Mouse (Mus musculus) neural tube, embryonic 14.5 days (tissue): ENCODE data around the gene Slc36a3. TPM values are rescaled to one million over a fixed set of nuclear protein-coding genes. Genes with fewer than 3 reads are reported as not detected.

Experiments
- ATAC-seq: fragments of 200-750 bp; cut with Nextera tagmentation; 2 replicates; pipeline ENCODE4 v1.8.0; 2017; ENCODE audit warnings: low read depth, mild to moderate bottlenecking, moderate TSS enrichment, moderate library complexity
- H3K27ac ChIP-seq: fragments of 300-500 bp; sonication (generic); 2 replicates; pipeline ENCODE4 v1.5.1; 2014; ENCODE audit warnings: low read depth, mild to moderate bottlenecking, control low read depth, low read length, moderate library complexity, mixed read lengths
- H3K27me3 ChIP-seq: fragments of 300-500 bp; sonication (generic); 2 replicates; pipeline ENCODE4 v1.6.1; 2014; ENCODE audit warnings: low read length; ENCODE audit not compliant: control insufficient read depth, insufficient read depth
- H3K36me3 ChIP-seq: fragments of 300-500 bp; sonication (generic); 2 replicates; pipeline ENCODE4 v1.6.1; 2014; ENCODE audit warnings: low read length, mixed read lengths; ENCODE audit not compliant: control insufficient read depth, insufficient read depth
- H3K4me1 ChIP-seq: fragments of 300-500 bp; sonication (generic); 2 replicates; pipeline ENCODE4 v1.6.1; 2014; ENCODE audit warnings: low read length; ENCODE audit not compliant: control insufficient read depth, insufficient read depth
- H3K4me2 ChIP-seq: fragments of 300-500 bp; sonication (generic); 2 replicates; pipeline ENCODE4 v1.6.1; 2014; ENCODE audit warnings: mild to moderate bottlenecking, low read depth, low read length, control low read depth
- H3K4me3 ChIP-seq: fragments of 300-500 bp; sonication (generic); 2 replicates; pipeline ENCODE4 v1.5.1; 2014; ENCODE audit warnings: low read depth, low read length, control low read depth, mixed read lengths
- H3K9ac ChIP-seq: fragments of 300-500 bp; sonication (generic); replicated peaks from 2 replicates; pipeline ENCODE4 v1.6.1; 2014; ENCODE audit warnings: low read depth, mild to moderate bottlenecking, control low read depth, low read length, mixed read lengths
- H3K9me3 ChIP-seq: fragments of 300-500 bp; sonication (generic); 2 replicates; pipeline ENCODE4 v1.6.1; 2016; ENCODE audit warnings: low read length; ENCODE audit not compliant: control insufficient read depth
- WGBS: fragments of 180-500 bp; shearing (Covaris S2); extraction: QIAGEN DNeasy Blood & Tissue Kit; methylation state at CpG from one replicate; pipeline ENCODE4 v1.1.7; 2014; 5-methylcytosine and 5-hydroxymethylcytosine counted together
- polyA plus RNA-seq: library from polyadenylated mRNA; unstranded; fragments of >200 nt; fragmentation: Nextera tagmentation; extraction: Ambion mirVana; gene quantifications from 2 replicates; pipeline ENCODE4 v1.2.1, GENCODE M21; 2014

The Slc36a3 gene
- polyA plus RNA-seq, 1 experiment from 2014 or later, result not detected

DNA sequence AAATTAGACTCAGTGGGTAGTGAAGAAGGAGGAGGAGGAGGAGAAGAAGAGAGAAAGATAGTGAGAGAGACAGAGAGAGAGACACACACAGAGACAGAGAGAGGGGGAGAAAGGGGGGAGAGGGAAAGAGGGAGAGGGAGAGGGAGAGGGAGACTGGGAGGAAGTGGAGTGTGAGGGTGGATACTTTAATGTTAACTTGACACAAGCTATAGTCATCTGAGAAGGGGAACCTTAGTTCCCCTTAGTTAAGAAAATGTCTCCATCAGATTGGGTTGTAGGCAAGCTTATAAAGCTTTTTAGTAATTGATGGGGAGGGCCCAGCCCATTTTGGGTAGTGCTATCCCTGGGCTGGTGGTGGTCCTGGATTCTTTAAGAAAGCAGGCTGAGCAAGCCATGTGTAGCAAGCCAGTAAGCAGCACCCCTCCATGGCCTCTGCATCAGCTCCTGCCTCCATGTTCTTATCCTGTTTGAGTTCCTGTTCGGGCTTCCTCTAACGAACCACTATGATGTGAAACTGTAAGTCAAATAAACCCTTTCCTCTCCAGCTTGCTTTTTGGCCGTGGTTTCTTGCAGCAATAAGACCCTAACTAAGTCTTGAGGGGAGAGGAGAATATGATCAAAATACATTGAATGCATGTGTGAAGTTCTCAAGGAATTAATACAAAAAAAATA lies 3.0 kb upstream of the Slc36a3 start:
- no peak for ATAC-seq
- Histone ChIP-seq H3K4me1 (no peaks in the 10 kb centered on the region), H3K4me2 (no peak overlapping the region), H3K9ac (no peak overlapping the region), H3K36me3 (no peaks in the 10 kb centered on the region), H3K27me3 (no peaks in the 10 kb centered on the region), H3K27ac (no peak overlapping the region), H3K4me3 (no peak overlapping the region), H3K9me3 (no peaks in the 10 kb centered on the region)
- WGBS, result 86% methylated on average over 3 of the region's 3 CpGs

DNA sequence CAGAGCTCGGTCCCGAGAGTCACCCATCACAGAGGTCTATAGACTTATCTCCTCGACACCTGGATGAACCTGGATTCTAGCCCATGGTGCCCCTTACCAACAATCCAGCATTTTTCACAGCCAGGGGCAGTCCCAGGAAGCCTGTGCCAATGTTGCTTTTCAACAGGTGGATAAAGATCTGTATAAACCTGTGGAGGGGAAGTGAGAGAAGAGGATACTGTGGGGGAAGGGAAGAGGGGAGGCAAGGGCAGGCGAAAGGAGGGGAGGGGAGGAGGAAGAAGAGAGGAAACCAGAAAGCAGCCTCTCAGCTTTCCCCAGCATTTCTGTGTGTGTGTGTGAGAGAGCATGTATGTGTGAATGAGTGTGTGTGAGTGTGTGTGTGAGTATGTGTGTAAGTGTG lies 3.0 kb downstream of the Slc36a3 start:
- Histone ChIP-seq H3K9ac (no peak overlapping the region), H3K36me3 (no peaks in the 10 kb centered on the region), H3K4me3 (no peak overlapping the region), H3K4me2 (no peak overlapping the region), H3K27ac (no peak overlapping the region), H3K4me1 (no peaks in the 10 kb centered on the region), H3K27me3 (no peaks in the 10 kb centered on the region), H3K9me3 (no peaks in the 10 kb centered on the region)
- WGBS, result 84% methylated on average over 4 of the region's 4 CpGs
- no peak for ATAC-seq

DNA sequence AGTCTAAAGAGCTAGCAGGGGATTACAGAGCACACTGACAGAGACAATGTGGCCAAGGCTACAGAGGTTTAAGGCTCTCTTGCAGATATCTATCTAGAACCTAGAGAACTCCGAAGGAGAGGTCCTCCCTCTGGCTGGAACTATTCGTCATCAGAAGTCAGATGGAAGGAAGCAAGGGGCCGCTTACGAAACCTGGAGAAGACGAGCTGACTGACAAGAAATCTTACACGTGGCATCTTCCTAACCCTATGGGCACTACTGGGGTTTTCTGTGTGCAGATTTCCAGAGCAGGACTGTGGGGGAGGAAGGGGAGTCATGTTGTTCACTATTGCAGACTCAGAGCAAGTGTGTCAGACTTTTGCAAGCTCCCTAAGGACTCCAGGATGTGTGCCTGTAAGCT lies 4.1 kb downstream of the Slc36a3 start:
- Histone ChIP-seq H3K4me2 (no peak overlapping the region), H3K9ac (no peak overlapping the region), H3K4me3 (no peak overlapping the region), H3K36me3 (no peaks in the 10 kb centered on the region), H3K4me1 (no peaks in the 10 kb centered on the region), H3K27ac (no peak overlapping the region), H3K9me3 (no peaks in the 10 kb centered on the region), H3K27me3 (no peaks in the 10 kb centered on the region)
- WGBS, result 68% methylated on average over 6 of the region's 6 CpGs
- no peak for ATAC-seq

DNA sequence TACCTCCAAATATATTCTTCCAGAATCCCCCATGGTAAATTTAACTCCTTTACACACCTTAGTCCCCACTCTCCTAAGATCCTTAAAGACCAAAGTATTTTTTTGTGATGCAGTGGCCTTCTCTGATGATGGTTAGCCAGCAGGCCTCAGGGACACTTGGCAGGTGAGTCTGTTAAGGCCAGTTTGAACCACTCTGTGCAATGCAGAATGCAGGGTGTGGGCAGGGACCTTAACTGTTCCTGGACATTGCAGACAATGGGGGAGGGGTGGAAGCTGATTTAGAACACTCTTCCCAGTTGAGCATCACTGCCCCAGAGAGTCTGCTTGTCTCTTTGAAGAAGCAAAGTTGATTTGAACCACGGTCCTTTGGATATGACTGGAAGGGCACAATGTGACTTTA lies 4.7 kb downstream of the Slc36a3 start:
- Histone ChIP-seq H3K4me3 (no peak overlapping the region), H3K27ac (no peak overlapping the region), H3K4me1 (no peaks in the 10 kb centered on the region), H3K9ac (no peak overlapping the region), H3K4me2 (no peak overlapping the region), H3K36me3 (no peaks in the 10 kb centered on the region), H3K27me3 (no peaks in the 10 kb centered on the region), H3K9me3 (no peaks in the 10 kb centered on the region)
- 46% methylated on average over 1 of the region's 1 CpGs for WGBS
- no peak for ATAC-seq

DNA sequence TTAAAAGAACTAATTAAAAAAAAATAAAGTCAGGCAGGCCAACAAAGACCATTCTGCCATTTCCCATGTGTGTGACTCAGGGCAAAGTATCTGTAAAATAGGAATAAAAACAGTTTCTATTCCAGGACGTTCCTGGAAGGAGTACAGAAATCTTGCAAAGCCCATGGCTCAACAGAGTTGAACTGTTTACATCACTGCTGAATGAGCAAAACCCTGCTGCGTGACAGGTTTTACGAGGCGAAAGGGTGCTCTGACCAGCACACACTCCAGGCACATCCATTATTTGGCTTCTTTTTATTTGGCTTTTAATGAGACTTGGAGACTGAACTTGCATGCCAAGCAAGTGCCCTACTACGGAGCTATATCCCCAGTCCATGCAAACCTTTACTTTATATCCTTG lies 7.5 kb downstream of the Slc36a3 start:
- no peak for ATAC-seq
- Histone ChIP-seq H3K4me1 (no peaks in the 10 kb centered on the region), H3K27me3 (no peaks in the 10 kb centered on the region), H3K4me2 (no peak overlapping the region), H3K4me3 (no peak overlapping the region), H3K9me3 (no peaks in the 10 kb centered on the region), H3K36me3 (no peaks in the 10 kb centered on the region), H3K9ac (no peak overlapping the region), H3K27ac (no peak overlapping the region)
- 54% methylated on average over 5 of the region's 5 CpGs for WGBS

DNA sequence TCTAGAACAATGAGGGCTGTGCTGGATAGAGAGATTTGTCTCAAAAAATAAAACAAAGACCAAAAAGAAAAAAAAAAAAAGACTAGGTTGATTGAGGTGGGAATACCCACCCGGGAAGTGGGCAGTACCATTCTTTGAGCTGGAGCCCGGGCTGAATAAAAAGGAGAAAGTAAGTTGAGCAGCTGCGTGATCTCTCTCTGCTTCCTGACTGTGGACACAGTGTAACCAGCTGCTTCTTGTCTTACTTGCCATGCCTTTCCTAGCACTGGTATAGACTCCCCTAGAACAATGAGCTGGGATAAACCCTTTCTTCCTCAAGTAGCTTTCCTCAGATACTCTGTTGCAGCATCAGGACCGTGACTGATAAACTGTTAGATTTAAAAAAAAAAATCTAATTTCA lies 10.0 kb downstream of the Slc36a3 start:
- H3K4me2 ChIP-seq, result no peak overlapping the region
- no peaks in the 10 kb centered on the region for H3K4me1 ChIP-seq
- no peaks in the 10 kb centered on the region for H3K36me3 ChIP-seq
- no peaks in the 10 kb centered on the region for H3K9me3 ChIP-seq
- 82% methylated on average over 4 of the region's 4 CpGs for WGBS
- no peak for ATAC-seq
- H3K27me3 ChIP-seq, result no peaks in the 10 kb centered on the region
- no peak overlapping the region for H3K4me3 ChIP-seq
- H3K9ac ChIP-seq, result no peak overlapping the region
- H3K27ac ChIP-seq, result no peak overlapping the region

DNA sequence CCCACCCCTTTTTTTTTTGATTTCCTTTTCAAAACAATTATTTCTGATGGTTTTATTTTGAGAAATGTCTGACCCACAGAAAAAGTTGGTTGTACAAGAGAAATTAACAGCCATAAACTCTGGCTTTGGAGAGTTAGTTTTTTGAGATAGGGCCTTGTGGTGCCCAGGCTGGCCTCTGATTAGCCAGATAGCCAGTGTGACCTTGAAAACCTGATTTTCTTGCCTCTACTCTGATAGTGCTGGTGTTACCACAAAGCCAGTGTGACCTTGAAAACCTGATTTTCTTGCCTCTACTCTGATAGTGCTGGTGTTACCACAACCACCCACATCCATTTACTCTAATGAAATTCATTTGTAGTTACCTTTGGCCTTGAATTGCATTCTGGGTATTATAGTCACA lies 13.9 kb downstream of the Slc36a3 start:
- Histone ChIP-seq H3K4me1 (no peaks in the 10 kb centered on the region), H3K9ac (no peak overlapping the region), H3K4me3 (no peak overlapping the region), H3K4me2 (no peak overlapping the region), H3K27me3 (no peaks in the 10 kb centered on the region), H3K9me3 (no peaks in the 10 kb centered on the region), H3K27ac (no peak overlapping the region), H3K36me3 (no peaks in the 10 kb centered on the region)
- no peak for ATAC-seq

DNA sequence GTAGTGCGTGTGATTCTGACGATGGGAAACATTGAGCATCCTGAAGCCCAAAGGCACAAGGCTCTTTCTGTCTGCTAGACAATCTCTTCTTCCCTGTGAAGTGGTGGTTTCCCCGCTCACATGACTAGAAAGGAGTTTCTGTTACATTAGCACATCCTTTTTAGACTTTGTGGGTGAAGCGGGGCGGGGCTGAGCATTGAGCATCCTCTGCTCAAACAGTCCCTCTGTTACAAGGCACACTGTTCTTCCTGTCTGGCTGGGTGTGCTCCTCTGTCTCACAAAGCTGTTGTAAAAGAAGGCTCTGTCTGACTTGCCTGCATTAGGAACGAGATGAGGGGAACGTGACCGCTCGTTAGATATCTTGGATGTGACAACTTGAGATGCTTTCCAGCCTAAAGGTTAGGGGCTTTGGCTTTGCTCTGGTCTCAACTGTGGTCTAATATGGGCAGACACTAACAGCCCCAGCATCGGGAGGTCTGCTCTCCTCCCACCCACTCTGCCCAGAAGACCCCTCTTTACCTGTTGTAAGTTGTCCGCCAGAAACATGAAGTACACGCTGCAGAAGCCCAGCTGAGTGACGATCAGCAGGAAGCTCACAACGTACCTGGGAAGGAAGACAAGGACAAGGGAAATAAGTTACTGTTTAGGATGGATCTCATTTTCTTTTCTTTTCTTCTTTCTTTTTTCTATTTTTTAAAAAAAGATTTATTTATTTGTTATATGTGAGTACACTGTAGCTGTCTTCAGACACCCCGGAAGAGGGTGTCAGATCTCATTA lies 14.5 kb downstream of the Slc36a3 start:
- Histone ChIP-seq H3K4me3 (no peak overlapping the region), H3K4me2 (no peak overlapping the region), H3K9ac (no peak overlapping the region), H3K4me1 (no peaks in the 10 kb centered on the region), H3K9me3 (no peaks in the 10 kb centered on the region), H3K27me3 (no peaks in the 10 kb centered on the region), H3K36me3 (no peaks in the 10 kb centered on the region), H3K27ac (no peak overlapping the region)
- 76% methylated on average over 15 of the region's 15 CpGs for WGBS
- ATAC-seq, result no peak

DNA sequence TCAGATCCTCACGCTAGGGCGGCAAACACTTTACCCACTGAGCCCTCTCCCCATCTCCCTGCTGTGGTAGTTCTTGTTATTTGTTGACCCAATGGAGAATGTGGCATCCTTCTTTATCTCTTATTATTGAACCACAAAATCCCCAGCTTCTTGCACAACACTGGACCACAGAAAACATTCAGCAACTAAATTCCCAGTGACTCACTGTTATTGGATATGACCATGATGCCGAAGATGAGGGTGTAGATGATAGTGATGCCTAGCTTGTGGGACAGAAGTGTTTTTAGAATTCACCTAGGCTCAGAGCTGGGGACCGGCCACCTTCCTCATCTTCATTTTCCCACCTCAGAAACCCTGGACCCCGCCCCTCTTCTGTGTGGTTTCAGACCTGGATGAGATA lies 16.6 kb downstream of the Slc36a3 start:
- Histone ChIP-seq H3K27ac (no peak overlapping the region), H3K4me1 (no peaks in the 10 kb centered on the region), H3K4me2 (no peak overlapping the region), H3K27me3 (no peaks in the 10 kb centered on the region), H3K9ac (no peak overlapping the region), H3K9me3 (no peaks in the 10 kb centered on the region), H3K36me3 (no peaks in the 10 kb centered on the region), H3K4me3 (no peak overlapping the region)
- 92% methylated on average over 5 of the region's 5 CpGs for WGBS
- no peak for ATAC-seq
